Mouse (Mus musculus): ENCODE results near the gene Myo9a. TPM values are rescaled to one million over a fixed set of nuclear protein-coding genes. Genes with fewer than 3 reads are reported as not detected.
A peak's percentile ranks its signal among the peaks of the same experiment; 100 is the strongest.

Gene Myo9a
- polyA plus RNA-seq, 1 experiment from 2014 or later, result 20.4 TPM

GRCm38 (mm10) chr9:59960559-59960958 lies 209.9 kb downstream of the Myo9a start, which contains the start of gene Nr2e3:
Gene Nr2e3 (minus strand): TSS chr9:59960659.
- Histone ChIP-seq H3K9ac (ENCODE audit: low read depth, low read length) (no peak within 1 kb of the TSS), H3K4me2 (replicated peaks; ENCODE audit: low read depth, low read length) (no peak within 1 kb of the TSS), H3K4me1 (ENCODE audit: control insufficient read depth, insufficient read depth, low read length) (no peaks in the 10 kb centered on the region), H3K36me3 (ENCODE audit: control insufficient read depth, insufficient read depth, low read length) (no peaks in the 10 kb centered on the region), H3K27ac (ENCODE audit: low read depth, low read length) (no peak within 1 kb of the TSS), H3K9me3 (ENCODE audit: control insufficient read depth, low read length) (no peaks in the 10 kb centered on the region), H3K4me3 (ENCODE audit: low read length) (no peak within 1 kb of the TSS), H3K27me3 (ENCODE audit: control insufficient read depth, insufficient read depth, low read length) (no peaks in the 10 kb centered on the region)
- WGBS, result 86% methylated on average over 10 of the region's 10 CpGs
- no peak for ATAC-seq (ENCODE audit: low FRiP score, low TSS enrichment)

- Histone ChIP-seq H3K36me3 (ENCODE audit: control insufficient read depth, insufficient read depth, low read length) (no peaks in the 10 kb centered on the region), H3K4me2 (replicated peaks; ENCODE audit: low read depth, low read length) (no peak overlapping the region), H3K4me3 (ENCODE audit: low read length) (no peak overlapping the region), H3K27ac (ENCODE audit: low read depth, low read length) (no peak overlapping the region), H3K9me3 (ENCODE audit: control insufficient read depth, low read length) (no peaks in the 10 kb centered on the region), H3K4me1 (ENCODE audit: control insufficient read depth, insufficient read depth, low read length) (no peaks in the 10 kb centered on the region), H3K9ac (ENCODE audit: low read depth, low read length) (no peak overlapping the region), H3K27me3 (ENCODE audit: control insufficient read depth, insufficient read depth, low read length) (no peaks in the 10 kb centered on the region)
- 68% methylated on average over 14 of the region's 14 CpGs for WGBS
- no peak for ATAC-seq (ENCODE audit: low FRiP score, low TSS enrichment)
Observed at GRCm38 (mm10) chr9:59961201-59961955, 210.7 kb downstream of the Myo9a start.

GRCm38 (mm10) chr9:59964367-59964766 lies 213.7 kb downstream of the Myo9a start:
- no peak overlapping the region for H3K9ac ChIP-seq (ENCODE audit: low read depth, low read length)
- no peak overlapping the region for H3K4me3 ChIP-seq (ENCODE audit: low read length)
- no peak overlapping the region for H3K4me2 ChIP-seq (replicated peaks; ENCODE audit: low read depth, low read length)
- no peak for ATAC-seq (ENCODE audit: low FRiP score, low TSS enrichment)
- H3K27me3 ChIP-seq (ENCODE audit: control insufficient read depth, insufficient read depth, low read length), result no peaks in the 10 kb centered on the region
- no peaks in the 10 kb centered on the region for H3K9me3 ChIP-seq (ENCODE audit: control insufficient read depth, low read length)
- H3K27ac ChIP-seq (ENCODE audit: low read depth, low read length), result no peak overlapping the region
- H3K4me1 ChIP-seq (ENCODE audit: control insufficient read depth, insufficient read depth, low read length), result no peaks in the 10 kb centered on the region
- 45% methylated on average over 3 of the region's 3 CpGs for WGBS
- no peaks in the 10 kb centered on the region for H3K36me3 ChIP-seq (ENCODE audit: control insufficient read depth, insufficient read depth, low read length)

- H3K4me1 ChIP-seq (ENCODE audit: control insufficient read depth, insufficient read depth, low read length), result no peaks in the 10 kb centered on the region
- no peak overlapping the region for H3K4me3 ChIP-seq (ENCODE audit: low read length)
- H3K4me2 ChIP-seq (replicated peaks; ENCODE audit: low read depth, low read length), result no peak overlapping the region
- no peak for ATAC-seq (ENCODE audit: low FRiP score, low TSS enrichment)
- WGBS, result 80% methylated on average over 10 of the region's 10 CpGs
- no peaks in the 10 kb centered on the region for H3K36me3 ChIP-seq (ENCODE audit: control insufficient read depth, insufficient read depth, low read length)
- no peak overlapping the region for H3K9ac ChIP-seq (ENCODE audit: low read depth, low read length)
- H3K9me3 ChIP-seq (ENCODE audit: control insufficient read depth, low read length), result no peaks in the 10 kb centered on the region
- H3K27me3 ChIP-seq (ENCODE audit: control insufficient read depth, insufficient read depth, low read length), result no peaks in the 10 kb centered on the region
- no peak overlapping the region for H3K27ac ChIP-seq (ENCODE audit: low read depth, low read length)
Observed at GRCm38 (mm10) chr9:59965046-59965445, 214.3 kb downstream of the Myo9a start.

- no peaks in the 10 kb centered on the region for H3K4me1 ChIP-seq (ENCODE audit: control insufficient read depth, insufficient read depth, low read length)
- no peaks in the 10 kb centered on the region for H3K9me3 ChIP-seq (ENCODE audit: control insufficient read depth, low read length)
- ATAC-seq (ENCODE audit: low FRiP score, low TSS enrichment), result 0 out of 2 replicates have a peak, but pooled peaks have one; percentile 64
- H3K27ac ChIP-seq (ENCODE audit: low read depth, low read length), result no peak overlapping the region
- H3K36me3 ChIP-seq (ENCODE audit: control insufficient read depth, insufficient read depth, low read length), result no peaks in the 10 kb centered on the region; the same call in 1 of the 2 replicates
- no peak overlapping the region for H3K4me3 ChIP-seq (ENCODE audit: low read length)
- no peaks in the 10 kb centered on the region for H3K27me3 ChIP-seq (ENCODE audit: control insufficient read depth, insufficient read depth, low read length)
- WGBS, result 33% methylated on average over 6 of the region's 6 CpGs
- no peak overlapping the region for H3K9ac ChIP-seq (ENCODE audit: low read depth, low read length)
- no peak overlapping the region for H3K4me2 ChIP-seq (replicated peaks; ENCODE audit: low read depth, low read length)
Observed at GRCm38 (mm10) chr9:59969383-59969782, 218.7 kb downstream of the Myo9a start.

GRCm38 (mm10) chr9:59971263-59971662 lies 220.6 kb downstream of the Myo9a start:
- ATAC-seq (ENCODE audit: low FRiP score, low TSS enrichment), result no peak
- no peak overlapping the region for H3K9ac ChIP-seq (ENCODE audit: low read depth, low read length)
- no peak overlapping the region for H3K27ac ChIP-seq (ENCODE audit: low read depth, low read length)

More at GRCm38 (mm10) chr9:59971263-59971662, 220.6 kb downstream of the Myo9a start:
- peaks cover 2% of the 10 kb centered on the region; the same call in 1 of the 2 replicates for H3K36me3 ChIP-seq (ENCODE audit: control insufficient read depth, insufficient read depth, low read length)
- no peak overlapping the region for H3K4me2 ChIP-seq (replicated peaks; ENCODE audit: low read depth, low read length)
- WGBS, result 81% methylated on average over 4 of the region's 4 CpGs
- no peak overlapping the region for H3K4me3 ChIP-seq (ENCODE audit: low read length)
- no peaks in the 10 kb centered on the region for H3K27me3 ChIP-seq (ENCODE audit: control insufficient read depth, insufficient read depth, low read length)
- H3K9me3 ChIP-seq (ENCODE audit: control insufficient read depth, low read length), result no peaks in the 10 kb centered on the region
- no peaks in the 10 kb centered on the region for H3K4me1 ChIP-seq (ENCODE audit: control insufficient read depth, insufficient read depth, low read length)

Other genes starting within 250 kb of the Myo9a start
- gene Hexa, start 211.4 kb upstream of the Myo9a start, polyA plus RNA-seq (2014; fragmentation: Nextera tagmentation; extraction: Ambion mirVana), result 47.3 and 58.1 TPM in 2 replicates
- 0.19 TPM in 1 of 2 replicates, not detected in the other for gene Tmem202, start 211.0 kb upstream of the Myo9a start, polyA plus RNA-seq (2014; fragmentation: Nextera tagmentation; extraction: Ambion mirVana)
- gene Celf6, start 173.0 kb upstream of the Myo9a start, polyA plus RNA-seq (2014; fragmentation: Nextera tagmentation; extraction: Ambion mirVana), result not detected in 2 replicates
- 17.9 and 23.9 TPM in 2 replicates for gene Parp6, start 133.6 kb upstream of the Myo9a start, polyA plus RNA-seq (2014; fragmentation: Nextera tagmentation; extraction: Ambion mirVana)
- gene Pkm, start 94.5 kb upstream of the Myo9a start, polyA plus RNA-seq (2014; fragmentation: Nextera tagmentation; extraction: Ambion mirVana), result 879 and 1,230 TPM in 2 replicates
- 0.66 TPM in 2 replicates for gene Gramd2, start 70.8 kb upstream of the Myo9a start, polyA plus RNA-seq (2014; fragmentation: Nextera tagmentation; extraction: Ambion mirVana)
- 12.6 and 13.9 TPM in 2 replicates for gene Senp8, start 186 bp upstream of the Myo9a start, polyA plus RNA-seq (2014; fragmentation: Nextera tagmentation; extraction: Ambion mirVana)
- not detected in 2 replicates for gene Nr2e3, start 209.8 kb downstream of the Myo9a start, polyA plus RNA-seq (2014; fragmentation: Nextera tagmentation; extraction: Ambion mirVana)